Mouse (Mus musculus) left cerebral cortex, adult 2 months (tissue): ENCODE results near the gene Gm15107. TPM values are rescaled to one million over a fixed set of nuclear protein-coding genes. Genes with fewer than 3 reads are reported as not detected.
"Not testable (repeated sequence)": the region's sequence is repeated elsewhere in the genome, so short reads cannot be mapped to it uniquely, and the experiment has no call there.

Source experiments
- DNase-seq, 2 experiments: peaks; one replicate each; pipeline ENCODE4 v3.0.0; 2021 to 2022; ENCODE audit warnings: low spot score in 2 of 2, mixed read lengths in 1 of 2; ENCODE audit errors: extremely low spot score in 1 of 2
- H3K27ac ChIP-seq: fragments of 200-600 bp; 2 replicates; pipeline ENCODE4 v1.8.1; 2022
- H3K4me3 ChIP-seq: fragments of 200-600 bp; 2 replicates; pipeline ENCODE4 v1.8.1; 2022
- intact Hi-C: fragments of 180-260 bp; cut with DNase I; formaldehyde crosslinking; loops from one replicate; pipeline ENCODE4 v1.15.1; 2025
- long read RNA-seq, 2 experiments: library from polyadenylated mRNA; stranded (forward); transcript quantifications; one replicate each; pipeline ENCODE4 v2.0.0; 2021; ENCODE audit warnings: borderline mapping rate in 2 of 2
- total RNA-seq, 2 experiments: library from RNA; stranded (reverse); gene quantifications; 2 replicates each; pipeline ENCODE4 v1.2.3; 2021

Gm15107 gene
- not detected for total RNA-seq
- long read RNA-seq, experiment 1, result 0 reads
- long read RNA-seq, experiment 2, result 0 reads

- H3K4me3 ChIP-seq, DNase-seq, H3K27ac ChIP-seq, intact Hi-C loops: not testable (repeated sequence)
Observed at GRCm38 (mm10) chrX:148180424-148180823, at the start of gene Gm15107. Gene Gm15107, plus strand, starts transcription at chrX:148180724.

Other genes starting within 250 kb of the Gm15107 start
- gene Gm15080, start 187.7 kb upstream of the Gm15107 start, total RNA-seq, result not detected